Mouse (Mus musculus) c-Kit-negative CD71-positive TER-119-positive erythroid progenitor cells, embryonic 14.5 days (primary cell): ENCODE data around the gene Nprl2.
"Not testable (repeated sequence)": the region's sequence is repeated elsewhere in the genome, so short reads cannot be mapped to it uniquely, and the experiment has no call there.

Experiments used
- DNase-seq: peaks from one replicate; pipeline ENCODE4 v3.0.0-alpha.2; 2013; ENCODE audit warnings: low read depth, low spot score

Nprl2 gene

GRCm38 (mm10) chr9:107553541-107554318 lies 11.7 kb downstream of the Nprl2 start:
- no peak for DNase-seq

GRCm38 (mm10) chr9:107554319-107554825 lies 12.3 kb downstream of the Nprl2 start:
- DNase-seq: peak; percentile 96

- DNase-seq: no peak
Observed at GRCm38 (mm10) chr9:107555031-107555457, 13.0 kb downstream of the Nprl2 start.

GRCm38 (mm10) chr9:107555701-107556100 lies 13.7 kb downstream of the Nprl2 start:
- no peak for DNase-seq

GRCm38 (mm10) chr9:107556346-107556745 lies 14.3 kb downstream of the Nprl2 start:
- DNase-seq: no peak

- peak; percentile 84 for DNase-seq
Observed at GRCm38 (mm10) chr9:107563029-107563581, 21.1 kb downstream of the Nprl2 start, which contains the start of gene Tusc2. TSS of gene Tusc2 (plus strand) at chr9:107563255.

GRCm38 (mm10) chr9:107565556-107565955 lies 23.5 kb downstream of the Nprl2 start:
- DNase-seq: not testable (repeated sequence)

GRCm38 (mm10) chr9:107566041-107566709 lies 24.1 kb downstream of the Nprl2 start:
- DNase-seq: peak; percentile 75

- no peak for DNase-seq
Observed at GRCm38 (mm10) chr9:107566855-107567254, 24.8 kb downstream of the Nprl2 start.

- DNase-seq: no peak
Observed at GRCm38 (mm10) chr9:107567702-107568319, 25.8 kb downstream of the Nprl2 start, which contains the start of gene Hyal2. TSS of gene Hyal2 (plus strand) at chr9:107567945.

- DNase-seq: peak; percentile 83
Observed at GRCm38 (mm10) chr9:107568331-107569261, 26.6 kb downstream of the Nprl2 start.

- no peak for DNase-seq
Observed at GRCm38 (mm10) chr9:107569270-107569669, 27.2 kb downstream of the Nprl2 start.

- DNase-seq: no peak
Observed at GRCm38 (mm10) chr9:107570016-107570415, 28.0 kb downstream of the Nprl2 start.

- peak; percentile 67 for DNase-seq
Observed at GRCm38 (mm10) chr9:107570845-107571244, 28.8 kb downstream of the Nprl2 start.

- DNase-seq: no peak
Observed at GRCm38 (mm10) chr9:107571534-107572326, 29.7 kb downstream of the Nprl2 start.

- no peak for DNase-seq
Observed at GRCm38 (mm10) chr9:107572327-107572662, 30.3 kb downstream of the Nprl2 start.

GRCm38 (mm10) chr9:107573774-107574173 lies 31.7 kb downstream of the Nprl2 start:
- not testable (repeated sequence) for DNase-seq

GRCm38 (mm10) chr9:107575579-107576356 lies 33.7 kb downstream of the Nprl2 start:
- no peak for DNase-seq
